Mouse (Mus musculus) liver, postnatal 0 days (tissue): ENCODE data around the gene Cyp2t4.

ENCODE experiments used
- CTCF ChIP-seq: sonication (generic); IDR thresholded peaks from 2 replicates; pipeline ENCODE4 v1.5.1; 2016; ENCODE audit warnings: antibody characterized with exemption, low read depth
- EP300 ChIP-seq: IDR thresholded peaks from 2 replicates; pipeline ENCODE4 v1.6.1; 2016; ENCODE audit warnings: antibody characterized with exemption, low read depth, mild to moderate bottlenecking

DNA sequence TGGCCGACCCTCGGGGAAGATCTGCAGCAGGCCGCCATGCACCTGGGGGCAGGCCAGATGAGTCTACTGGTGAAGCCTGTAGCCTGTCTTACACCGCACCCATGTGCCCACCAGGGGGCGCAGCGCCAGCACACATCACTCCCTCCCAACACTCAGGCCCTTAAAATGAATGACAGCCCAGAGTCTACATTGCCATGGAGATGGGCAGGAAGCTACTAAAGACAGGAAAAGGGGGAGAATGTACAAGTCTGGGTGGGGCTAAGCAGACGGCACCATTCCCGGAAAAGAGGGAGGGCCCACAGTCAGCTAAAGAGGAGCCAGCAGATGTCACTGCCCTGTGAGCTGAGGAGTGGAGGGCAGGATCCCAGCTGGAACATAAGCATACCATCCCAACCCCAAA is 6.4 kb downstream of the Cyp2t4 start:
- peak; percentile 98 for TF ChIP-seq CTCF
- no peak for TF ChIP-seq EP300
